Mouse (Mus musculus) E14TG2a.4 (cell line): ENCODE results near the gene Tenm2.

Source experiments
- H3K27me3 ChIP-seq: 2 replicates; pipeline ENCODE4 v1.6.1; 2014; ENCODE audit warnings: low read length, control low read depth; ENCODE audit not compliant: insufficient read depth
- H3K36me3 ChIP-seq: 2 replicates; pipeline ENCODE4 v1.6.1; 2014; ENCODE audit warnings: low read length, control low read depth; ENCODE audit not compliant: insufficient read depth
- H3K4me1 ChIP-seq: replicated peaks from 2 replicates; pipeline ENCODE4 v1.6.1; 2014; ENCODE audit warnings: low read depth, low read length, control low read depth
- H3K4me3 ChIP-seq: replicated peaks from 2 replicates; pipeline ENCODE4 v1.5.1; 2014; ENCODE audit warnings: mild to moderate bottlenecking, low read length
- H3K9me3 ChIP-seq: 2 replicates; pipeline ENCODE4 v1.6.1; 2014; ENCODE audit warnings: low read length, control low read depth
- CTCF ChIP-seq: conservative IDR thresholded peaks from 2 replicates; pipeline ENCODE4 v1.5.1; 2014; ENCODE audit warnings: low read length
- NANOG ChIP-seq: IDR thresholded peaks from 2 replicates; pipeline ENCODE4 v1.6.1; 2014; ENCODE audit warnings: borderline replicate concordance, low read length, mixed read lengths
- POU5F1 ChIP-seq: IDR thresholded peaks from 2 replicates; pipeline ENCODE4 v1.6.1; 2014; ENCODE audit warnings: low read length, borderline replicate concordance

Gene Tenm2

DNA sequence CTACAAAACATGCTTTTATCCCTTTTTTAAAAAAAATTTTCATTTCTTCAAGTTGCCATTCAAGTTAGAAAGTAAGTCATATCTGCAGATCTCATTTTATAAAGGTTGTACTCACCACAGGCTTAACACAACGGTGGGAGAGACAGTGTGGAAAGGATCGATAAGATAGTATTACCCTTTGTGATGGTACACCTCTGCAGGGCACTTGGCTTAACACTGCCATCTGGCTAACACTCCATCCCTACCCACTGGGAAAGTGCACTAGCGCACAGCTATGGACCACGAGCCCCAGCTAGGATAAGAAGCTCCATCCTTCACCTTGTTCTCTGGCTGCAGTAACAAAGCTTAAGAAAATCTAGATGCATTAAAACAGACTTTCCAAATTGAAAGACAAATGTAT is 194.5 kb downstream of the Tenm2 start:
- H3K9me3 ChIP-seq = no peaks in the 10 kb centered on the region
- no peaks in the 10 kb centered on the region for H3K4me1 ChIP-seq
- H3K36me3 ChIP-seq = no peaks in the 10 kb centered on the region
- H3K27me3 ChIP-seq = no peaks in the 10 kb centered on the region
- TF ChIP-seq NANOG = no peak
- TF ChIP-seq POU5F1 = no peak
- no peak overlapping the region for H3K4me3 ChIP-seq

DNA sequence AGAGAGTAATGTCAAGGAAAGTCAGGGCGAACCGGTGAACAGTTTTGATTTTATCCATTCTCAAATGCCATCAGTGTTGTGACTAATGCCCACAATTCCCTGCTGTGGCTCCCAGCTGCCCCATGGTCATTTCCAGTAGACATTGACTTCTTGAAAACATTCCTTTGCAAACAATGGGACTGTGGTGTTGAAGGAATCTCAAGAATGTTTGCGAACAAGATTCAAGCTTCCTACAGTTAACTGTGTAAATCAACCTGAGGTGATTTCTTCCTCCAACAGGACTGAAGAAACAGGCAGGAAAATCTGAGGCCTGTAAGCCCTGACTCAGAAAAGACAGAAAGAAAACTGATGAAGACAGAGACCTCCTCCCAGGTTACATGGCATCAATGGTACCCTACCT is 196.5 kb downstream of the Tenm2 start:
- no peaks in the 10 kb centered on the region for H3K36me3 ChIP-seq
- no peak overlapping the region for H3K4me3 ChIP-seq
- H3K9me3 ChIP-seq = no peaks in the 10 kb centered on the region
- TF ChIP-seq CTCF = no peak
- no peak for TF ChIP-seq NANOG
- TF ChIP-seq POU5F1 = no peak
- no peaks in the 10 kb centered on the region for H3K4me1 ChIP-seq
- no peaks in the 10 kb centered on the region for H3K27me3 ChIP-seq

DNA sequence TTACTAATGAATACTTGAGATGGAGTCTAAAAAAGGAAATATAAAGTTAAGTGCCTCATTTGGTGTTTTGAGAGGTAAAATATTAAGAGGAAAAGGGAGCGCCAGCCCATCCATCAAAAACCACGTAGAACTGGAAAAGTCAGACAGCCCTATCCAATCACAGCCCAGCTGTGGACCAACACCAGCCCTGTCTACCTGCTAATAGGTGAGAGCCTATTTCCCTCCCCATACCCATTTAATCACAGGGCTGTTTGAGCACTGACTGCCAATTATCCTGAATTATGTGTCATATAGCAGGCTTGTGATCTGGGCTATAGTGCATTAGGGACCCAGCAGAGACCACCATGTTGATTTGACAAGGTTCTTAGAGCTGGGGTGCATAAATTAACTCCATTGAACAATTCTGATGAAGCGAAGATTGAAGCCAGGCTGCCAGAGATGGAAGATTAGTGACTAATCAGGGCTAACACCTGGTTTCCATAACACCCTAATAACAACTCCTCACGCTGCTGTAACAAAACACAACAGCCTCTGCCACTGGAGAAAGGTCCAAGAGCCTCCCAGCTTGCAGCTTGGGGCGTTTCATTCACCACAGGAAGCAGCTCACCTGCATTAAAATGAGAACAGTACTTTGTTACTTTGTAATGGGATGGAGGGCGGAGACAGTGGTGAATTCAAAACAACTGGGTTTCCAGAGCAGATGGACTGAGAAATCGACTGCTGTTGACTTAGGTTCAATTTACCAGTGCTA is 204.3 kb downstream of the Tenm2 start:
- peak; percentile 38; the same call in 1 of the 2 replicates for TF ChIP-seq NANOG
- no peak for TF ChIP-seq CTCF
- TF ChIP-seq POU5F1 = no peak

DNA sequence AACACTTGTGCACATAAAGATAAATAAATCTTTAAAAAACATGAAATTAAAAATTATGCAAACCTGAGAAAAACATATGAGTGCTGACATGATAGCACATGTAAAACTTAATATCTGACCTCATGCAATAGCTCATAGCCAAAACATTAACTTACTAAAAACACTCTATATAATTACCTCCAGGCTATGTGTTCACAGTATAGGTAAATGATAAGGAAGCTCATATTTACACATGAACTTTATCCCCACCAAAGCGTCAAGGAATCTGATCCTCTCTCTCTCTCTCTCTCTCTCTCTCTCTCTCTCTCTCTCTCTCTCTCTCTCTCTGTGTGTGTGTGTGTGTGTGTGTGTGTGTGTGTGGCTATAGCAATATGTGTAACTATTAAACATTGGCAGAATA is 223.9 kb downstream of the Tenm2 start:
- Histone ChIP-seq H3K9me3 (no peaks in the 10 kb centered on the region), H3K27me3 (no peaks in the 10 kb centered on the region), H3K4me3 (no peak overlapping the region), H3K4me1 (no peaks in the 10 kb centered on the region), H3K36me3 (no peaks in the 10 kb centered on the region)
- TF ChIP-seq CTCF (no peak), POU5F1 (no peak), NANOG (no peak)

More for the DNA sequence above, 204.3 kb downstream of the Tenm2 start:
- no peaks in the 10 kb centered on the region for H3K36me3 ChIP-seq
- no peak overlapping the region for H3K4me3 ChIP-seq
- no peaks in the 10 kb centered on the region for H3K9me3 ChIP-seq
- peaks cover 31% of the 10 kb centered on the region for H3K4me1 ChIP-seq
- H3K27me3 ChIP-seq = no peaks in the 10 kb centered on the region

- Histone ChIP-seq H3K36me3 (no peaks in the 10 kb centered on the region), H3K9me3 (no peaks in the 10 kb centered on the region), H3K4me3 (no peak overlapping the region), H3K4me1 (no peaks in the 10 kb centered on the region), H3K27me3 (no peaks in the 10 kb centered on the region)
- no peak for TF ChIP-seq CTCF
- no peak for TF ChIP-seq POU5F1
- no peak for TF ChIP-seq NANOG
These were observed 226.5 kb downstream of the Tenm2 start for GRCm38 (mm10) chr11:37009243-37009642.

DNA sequence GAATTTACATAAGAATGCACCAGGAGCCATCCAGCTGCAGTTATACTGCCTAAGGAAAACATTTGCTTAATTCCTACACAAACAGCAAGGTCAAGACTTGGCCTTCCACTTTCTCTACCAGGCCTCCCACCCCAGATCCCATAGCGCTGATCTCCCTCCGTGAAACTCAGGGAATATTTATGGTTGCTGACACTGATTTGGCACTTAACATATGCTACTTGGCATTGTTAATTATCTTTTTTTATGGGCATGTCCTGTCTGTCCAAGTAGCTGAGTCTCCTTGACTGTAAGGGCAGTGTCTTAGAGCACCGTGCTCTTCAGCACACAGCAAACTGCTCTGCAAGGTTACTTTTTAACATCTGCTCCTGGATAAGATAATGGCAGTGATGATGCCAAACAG is 238.1 kb downstream of the Tenm2 start:
- no peak overlapping the region for H3K4me3 ChIP-seq
- TF ChIP-seq POU5F1 (no peak), CTCF (no peak), NANOG (no peak)
- H3K36me3 ChIP-seq = no peaks in the 10 kb centered on the region
- no peaks in the 10 kb centered on the region for H3K4me1 ChIP-seq
- no peaks in the 10 kb centered on the region for H3K9me3 ChIP-seq
- H3K27me3 ChIP-seq = no peaks in the 10 kb centered on the region

DNA sequence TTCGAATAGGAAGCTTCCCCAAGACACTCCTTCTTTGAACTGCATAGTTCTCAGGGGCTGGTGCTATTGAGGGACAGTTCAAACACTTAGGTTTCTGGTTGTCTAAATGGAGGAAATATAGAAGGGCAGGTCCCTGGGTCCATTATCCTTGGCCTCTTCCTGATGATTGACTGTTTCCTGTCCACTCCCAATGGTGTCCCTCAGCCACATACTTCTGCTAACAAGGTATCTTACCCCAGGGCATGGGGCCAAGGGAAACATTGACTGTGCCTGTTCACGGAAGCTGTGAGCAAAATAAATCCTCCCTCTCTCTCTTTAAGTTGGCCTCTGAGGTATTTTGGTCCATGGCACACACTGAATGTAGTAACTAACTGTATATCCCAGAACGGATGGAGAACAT is 244.9 kb downstream of the Tenm2 start:
- no peak for TF ChIP-seq POU5F1
- no peak for TF ChIP-seq CTCF
- TF ChIP-seq NANOG = no peak
- no peak overlapping the region for H3K4me3 ChIP-seq
- no peaks in the 10 kb centered on the region for H3K36me3 ChIP-seq
- H3K9me3 ChIP-seq = no peaks in the 10 kb centered on the region
- H3K27me3 ChIP-seq = no peaks in the 10 kb centered on the region
- H3K4me1 ChIP-seq = no peaks in the 10 kb centered on the region

GRCm38 (mm10) chr11:36988776-36989565 is 246.8 kb downstream of the Tenm2 start:
- H3K4me1 ChIP-seq = no peaks in the 10 kb centered on the region
- no peaks in the 10 kb centered on the region for H3K9me3 ChIP-seq
- H3K4me3 ChIP-seq = no peak overlapping the region
- no peaks in the 10 kb centered on the region for H3K27me3 ChIP-seq
- H3K36me3 ChIP-seq = no peaks in the 10 kb centered on the region
- TF ChIP-seq CTCF (no peak), NANOG (no peak), POU5F1 (no peak)

DNA sequence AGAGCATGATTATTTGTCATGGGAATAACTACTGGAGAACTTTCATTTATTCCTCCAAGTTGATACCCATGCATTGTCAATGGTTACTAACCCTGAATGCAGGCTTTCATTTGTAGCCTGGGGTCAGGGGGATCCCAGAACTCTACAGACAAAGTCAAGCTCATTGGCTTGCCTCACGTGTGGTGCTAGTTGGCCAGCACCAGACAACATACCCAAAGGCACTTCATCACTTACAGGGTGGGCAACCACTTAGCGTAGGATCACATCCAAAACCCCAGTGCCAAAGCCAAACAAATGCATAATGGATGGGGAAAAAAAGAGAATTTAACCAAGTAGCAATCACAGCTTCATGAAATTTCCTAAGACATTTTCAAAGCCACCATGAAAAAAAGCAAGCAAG is 261.6 kb downstream of the Tenm2 start:
- no peak for TF ChIP-seq CTCF
- TF ChIP-seq NANOG = no peak
- no peak for TF ChIP-seq POU5F1
- Histone ChIP-seq H3K4me3 (no peak overlapping the region), H3K36me3 (no peaks in the 10 kb centered on the region), H3K9me3 (no peaks in the 10 kb centered on the region), H3K4me1 (no peaks in the 10 kb centered on the region), H3K27me3 (no peaks in the 10 kb centered on the region)
